Mouse (Mus musculus) macrophage (primary cell): ENCODE data around the gene Gtpbp3. TPM values are rescaled to one million over a fixed set of nuclear protein-coding genes. Genes with fewer than 3 reads are reported as not detected.
A peak's percentile ranks its signal among the peaks of the same experiment; 100 is the strongest.

Experiments
- H3K27ac ChIP-seq: fragments of 350-480 bp; formaldehyde crosslinking; 2 replicates; pipeline ENCODE4 v1.9.0; 2021
- H3K36me3 ChIP-seq: fragments of 350-480 bp; formaldehyde crosslinking; 2 replicates; pipeline ENCODE4 v1.9.0; 2021; ENCODE audit errors: inconsistent target
- H3K4me3 ChIP-seq: fragments of 350-480 bp; formaldehyde crosslinking; 2 replicates; pipeline ENCODE4 v1.9.0; 2021; ENCODE audit errors: inconsistent target
- H3K79me2 ChIP-seq: fragments of 350-480 bp; formaldehyde crosslinking; 2 replicates; pipeline ENCODE4 v1.9.0; 2021; ENCODE audit errors: inconsistent target
- WGBS: methylation state at CpG from one replicate; pipeline ENCODE4 v1.1.7; 2026; ENCODE audit warnings: inconsistent platforms; ENCODE audit not compliant: missing documents; 5-methylcytosine and 5-hydroxymethylcytosine counted together
- polyA plus RNA-seq: library from polyadenylated mRNA; stranded (reverse); fragments of 250-400 nt; gene quantifications from 3 replicates; pipeline ENCODE4 v1.2.4, GENCODE M21; 2018; ENCODE audit warnings: inconsistent platforms

The Gtpbp3 gene
- polyA plus RNA-seq, 1 experiment from 2014 or later = 4.0 TPM

GRCm38 (mm10) chr8:71475702-71476075 lies 12.2 kb upstream of the Gtpbp3 start:
- Histone ChIP-seq H3K27ac (no peak overlapping the region), H3K4me3 (no peak overlapping the region), H3K79me2 (peaks cover 16% of the 10 kb centered on the region), H3K36me3 (peaks cover 24% of the 10 kb centered on the region)
- 30% methylated on average over 4 of the region's 4 CpGs for WGBS

GRCm38 (mm10) chr8:71476099-71476940 lies 11.6 kb upstream of the Gtpbp3 start:
- H3K4me3 ChIP-seq = no peak overlapping the region
- H3K27ac ChIP-seq = no peak overlapping the region
- H3K36me3 ChIP-seq = peaks cover 24% of the 10 kb centered on the region
- H3K79me2 ChIP-seq = peaks cover 9% of the 10 kb centered on the region
- under 1% methylated on average over 89 of the region's 121 CpGs for WGBS

GRCm38 (mm10) chr8:71477196-71477845 lies 10.6 kb upstream of the Gtpbp3 start:
- Histone ChIP-seq H3K4me3 (no peak overlapping the region; the same call in 1 of the 2 replicates), H3K36me3 (peaks cover 15% of the 10 kb centered on the region), H3K79me2 (no peaks in the 10 kb centered on the region), H3K27ac (no peak overlapping the region)
- WGBS = 63% methylated on average over 14 of the region's 14 CpGs

- 0 out of 2 replicates have a peak, but pooled peaks cover under 1% of the 10 kb centered on the region for H3K36me3 ChIP-seq
- H3K4me3 ChIP-seq = no peak overlapping the region
- WGBS = 95% methylated on average over 8 of the region's 11 CpGs
- H3K27ac ChIP-seq = no peak overlapping the region
- no peaks in the 10 kb centered on the region for H3K79me2 ChIP-seq
Observed at GRCm38 (mm10) chr8:71478943-71479342, 9.0 kb upstream of the Gtpbp3 start.

GRCm38 (mm10) chr8:71483932-71484331 lies 4.0 kb upstream of the Gtpbp3 start:
- H3K36me3 ChIP-seq = no peaks in the 10 kb centered on the region
- H3K4me3 ChIP-seq = no peak overlapping the region
- no peak overlapping the region for H3K27ac ChIP-seq
- no peaks in the 10 kb centered on the region; the same call in 1 of the 2 replicates for H3K79me2 ChIP-seq
- 83% methylated on average over 8 of the region's 8 CpGs for WGBS

GRCm38 (mm10) chr8:71484736-71485135 lies 3.2 kb upstream of the Gtpbp3 start:
- peak overlapping the region; percentile 27; the same call in 1 of the 2 replicates for H3K4me3 ChIP-seq
- no peaks in the 10 kb centered on the region for H3K36me3 ChIP-seq
- H3K27ac ChIP-seq = no peak overlapping the region
- 94% methylated on average over 19 of the region's 19 CpGs for WGBS
- peaks cover 7% of the 10 kb centered on the region for H3K79me2 ChIP-seq

GRCm38 (mm10) chr8:71485142-71486135 lies 2.5 kb upstream of the Gtpbp3 start, which contains the start of gene Ano8:
TSS of gene Ano8 (minus strand) at chr8:71485963.
- Histone ChIP-seq H3K27ac (no peak within 1 kb of the TSS), H3K79me2 (peaks cover 12% of the 10 kb centered on the region), H3K36me3 (peaks cover 3% of the 10 kb centered on the region; the same call in 1 of the 2 replicates), H3K4me3 (peak within 1 kb of the TSS; percentile 27)
- 6% methylated on average over 53 of the region's 58 CpGs for WGBS

GRCm38 (mm10) chr8:71486136-71486529 lies 1.8 kb upstream of the Gtpbp3 start:
- Histone ChIP-seq H3K27ac (no peak overlapping the region), H3K36me3 (peaks cover 10% of the 10 kb centered on the region; the same call in 1 of the 2 replicates), H3K79me2 (peaks cover 12% of the 10 kb centered on the region), H3K4me3 (no peak overlapping the region)
- 34% methylated on average over 4 of the region's 7 CpGs for WGBS

GRCm38 (mm10) chr8:71488454-71488853 lies 551 bp downstream of the Gtpbp3 start:
- Histone ChIP-seq H3K27ac (peak overlapping the region; percentile 62), H3K4me3 (peak overlapping the region; percentile 72), H3K79me2 (peaks cover 12% of the 10 kb centered on the region), H3K36me3 (peaks cover 18% of the 10 kb centered on the region; the same call in 1 of the 2 replicates)
- WGBS = 0% methylated on average over 22 of the region's 22 CpGs

- H3K79me2 ChIP-seq = peaks cover 2% of the 10 kb centered on the region; the same call in 1 of the 2 replicates
- H3K36me3 ChIP-seq = peaks cover 27% of the 10 kb centered on the region; the same call in 1 of the 2 replicates
- WGBS = 25% methylated on average over 10 of the region's 16 CpGs
- no peak overlapping the region for H3K27ac ChIP-seq
- no peak overlapping the region for H3K4me3 ChIP-seq
Observed at GRCm38 (mm10) chr8:71495039-71495438, 7.1 kb downstream of the Gtpbp3 start.

- WGBS = 94% methylated on average over 5 of the region's 5 CpGs
- Histone ChIP-seq H3K4me3 (no peak overlapping the region), H3K36me3 (peaks cover 20% of the 10 kb centered on the region; the same call in 1 of the 2 replicates), H3K27ac (no peak overlapping the region), H3K79me2 (no peaks in the 10 kb centered on the region)
Observed at GRCm38 (mm10) chr8:71495811-71496210, 7.9 kb downstream of the Gtpbp3 start.

- WGBS = 86% methylated on average over 10 of the region's 11 CpGs
- Histone ChIP-seq H3K36me3 (peaks cover 17% of the 10 kb centered on the region; the same call in 1 of the 2 replicates), H3K79me2 (no peaks in the 10 kb centered on the region), H3K4me3 (no peak overlapping the region), H3K27ac (no peak overlapping the region)
Observed at GRCm38 (mm10) chr8:71496481-71496880, 8.6 kb downstream of the Gtpbp3 start.

- Histone ChIP-seq H3K79me2 (no peaks in the 10 kb centered on the region), H3K36me3 (peaks cover 13% of the 10 kb centered on the region; the same call in 1 of the 2 replicates), H3K4me3 (no peak overlapping the region), H3K27ac (no peak overlapping the region)
- WGBS = 86% methylated on average over 1 of the region's 1 CpGs
Observed at GRCm38 (mm10) chr8:71497077-71497645, 9.3 kb downstream of the Gtpbp3 start.
